Comparison of ENCODE assay signal across 10 mouse cellular contexts in the genomic region with DNA sequence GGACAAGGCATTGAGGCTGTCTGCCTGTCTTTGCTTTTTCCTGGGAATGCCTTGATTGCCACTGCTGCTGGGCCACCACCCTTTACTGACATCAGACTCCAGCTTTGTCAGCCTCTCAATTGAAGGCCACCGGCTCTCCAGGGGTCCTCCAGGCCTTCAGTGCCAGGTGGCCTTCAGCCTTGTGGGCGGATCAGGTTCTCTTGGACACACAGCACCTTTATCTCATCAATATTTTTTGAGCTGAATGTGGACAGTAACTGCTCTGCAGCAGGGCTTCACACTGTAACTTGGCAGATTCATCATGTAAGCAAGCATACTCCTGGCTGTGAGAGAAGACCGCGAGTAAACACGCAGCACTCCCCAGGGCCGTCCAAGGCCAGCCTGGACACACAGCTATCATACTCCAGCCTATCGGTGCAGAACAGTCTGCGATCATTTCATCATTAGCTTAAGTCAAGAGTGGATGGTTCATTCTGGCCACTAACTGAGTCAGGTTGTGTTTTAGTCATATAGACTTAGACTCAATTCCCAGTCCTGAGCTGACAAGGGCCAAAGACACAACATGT.
DNase-seq lines count a peak whose midpoint lies in the region; ATAC-seq and TF ChIP-seq lines count a peak whose summit lies in the region.
"Had no signal": no experiment of that assay in that cellular context is flagged by ENCODE, and none has a peak within 500 bp of the region (broad histone marks: within the 10 kb centered on the region; RNA-seq: fewer than 3 reads in every experiment).

No protein-coding gene starts in this region.

- no peak for DNase-seq in neural tube, embryonic 10.5 days (ENCODE audit: extremely low spot score, low spot score)
- DNase-seq in urinary bladder, postnatal 4 days (ENCODE audit: low spot score in 2 of 2), result no peak
- DNase-seq: cerebellum, postnatal 14 days; thymus, postnatal 14 days had no signal

- no peak overlapping the region for H3K9ac ChIP-seq in intestine, embryonic 15.5 days
- no peak overlapping the region for H3K9ac ChIP-seq in intestine, postnatal 0 days (ENCODE audit: low read depth, low read length)
- no peak overlapping the region for H3K9ac ChIP-seq in neural tube, embryonic 13.5 days
- H3K9ac ChIP-seq in heart, embryonic 13.5 days, result peak overlapping the region; percentile 47
- H3K9ac ChIP-seq in neural tube, embryonic 15.5 days (replicated peaks), result no peak overlapping the region
- H3K9ac ChIP-seq: lung, embryonic 14.5 days had no signal

- H3K27me3 ChIP-seq in intestine, embryonic 15.5 days (replicated peaks), result no peaks in the 10 kb centered on the region
- no peaks in the 10 kb centered on the region for H3K27me3 ChIP-seq in intestine, postnatal 0 days (replicated peaks; ENCODE audit: control insufficient read depth, insufficient read depth, low read length)
- no peaks in the 10 kb centered on the region for H3K27me3 ChIP-seq in neural tube, embryonic 13.5 days
- no peaks in the 10 kb centered on the region for H3K27me3 ChIP-seq in heart, embryonic 13.5 days (replicated peaks)
- no peaks in the 10 kb centered on the region for H3K27me3 ChIP-seq in neural tube, embryonic 15.5 days (replicated peaks)

- no peak overlapping the region for H3K4me3 ChIP-seq in intestine, embryonic 15.5 days (replicated peaks)
- H3K4me3 ChIP-seq in intestine, postnatal 0 days (ENCODE audit: low read depth, low read length), result no peak overlapping the region
- no peak overlapping the region for H3K4me3 ChIP-seq in neural tube, embryonic 13.5 days
- no peak overlapping the region for H3K4me3 ChIP-seq in heart, embryonic 13.5 days
- no peak overlapping the region for H3K4me3 ChIP-seq in neural tube, embryonic 15.5 days (replicated peaks)

- no peaks in the 10 kb centered on the region for H3K9me3 ChIP-seq in intestine, embryonic 15.5 days
- H3K9me3 ChIP-seq in intestine, postnatal 0 days (ENCODE audit: control insufficient read depth), result no peaks in the 10 kb centered on the region
- no peaks in the 10 kb centered on the region for H3K9me3 ChIP-seq in neural tube, embryonic 13.5 days
- no peaks in the 10 kb centered on the region for H3K9me3 ChIP-seq in heart, embryonic 13.5 days
- no peaks in the 10 kb centered on the region for H3K9me3 ChIP-seq in neural tube, embryonic 15.5 days (replicated peaks)

- no peak for ATAC-seq in intestine, embryonic 15.5 days
- ATAC-seq in intestine, postnatal 0 days, result no peak
- no peak for ATAC-seq in neural tube, embryonic 13.5 days (ENCODE audit: low read depth)
- no peak for ATAC-seq in heart, embryonic 13.5 days (ENCODE audit: extremely low read depth, insufficient number of reproducible peaks, low FRiP score, low TSS enrichment)
- no peak for ATAC-seq in neural tube, embryonic 15.5 days (ENCODE audit: low FRiP score)

- no peak overlapping the region for H3K4me2 ChIP-seq in intestine, embryonic 15.5 days (replicated peaks)
- H3K4me2 ChIP-seq in intestine, postnatal 0 days (replicated peaks; ENCODE audit: low read depth), result no peak overlapping the region
- no peak overlapping the region for H3K4me2 ChIP-seq in neural tube, embryonic 13.5 days
- H3K4me2 ChIP-seq in heart, embryonic 13.5 days, result no peak overlapping the region
- no peak overlapping the region for H3K4me2 ChIP-seq in neural tube, embryonic 15.5 days
- H3K4me2 ChIP-seq: lung, embryonic 14.5 days had no signal

- TF ChIP-seq CTCF in intestine, postnatal 0 days (IDR thresholded peaks at IDR 0.05; ENCODE audit: low read depth), result no peak

- peaks cover 3% of the 10 kb centered on the region; the same call in 1 of the 2 replicates for H3K4me1 ChIP-seq in intestine, embryonic 15.5 days (replicated peaks)
- no peaks in the 10 kb centered on the region for H3K4me1 ChIP-seq in intestine, postnatal 0 days (replicated peaks; ENCODE audit: control insufficient read depth, insufficient read depth, low read length)
- H3K4me1 ChIP-seq in neural tube, embryonic 13.5 days (replicated peaks), result peaks cover 30% of the 10 kb centered on the region
- H3K4me1 ChIP-seq in heart, embryonic 13.5 days, result peaks cover 47% of the 10 kb centered on the region
- H3K4me1 ChIP-seq in neural tube, embryonic 15.5 days, result peaks cover 24% of the 10 kb centered on the region

- H3K27ac ChIP-seq in intestine, embryonic 15.5 days, result peak overlapping the region; percentile 33; the same call in 1 of the 2 replicates
- no peak overlapping the region for H3K27ac ChIP-seq in intestine, postnatal 0 days (ENCODE audit: low read depth, low read length)
- H3K27ac ChIP-seq in neural tube, embryonic 13.5 days (replicated peaks), result peak overlapping the region; percentile 1; the same call in 1 of the 2 replicates
- H3K27ac ChIP-seq in heart, embryonic 13.5 days (replicated peaks), result peak overlapping the region; percentile 83
- H3K27ac ChIP-seq in neural tube, embryonic 15.5 days (replicated peaks), result 0 out of 2 replicates have a peak overlapping the region, but pooled peaks have one; percentile 19

- H3K36me3 ChIP-seq in intestine, embryonic 15.5 days, result no peaks in the 10 kb centered on the region
- H3K36me3 ChIP-seq in intestine, postnatal 0 days (ENCODE audit: control insufficient read depth, insufficient read depth), result no peaks in the 10 kb centered on the region
- no peaks in the 10 kb centered on the region for H3K36me3 ChIP-seq in neural tube, embryonic 13.5 days
- no peaks in the 10 kb centered on the region for H3K36me3 ChIP-seq in heart, embryonic 13.5 days
- no peaks in the 10 kb centered on the region for H3K36me3 ChIP-seq in neural tube, embryonic 15.5 days

- 70% methylated on average over 8 of the region's 8 CpGs for WGBS in intestine, embryonic 15.5 days
- WGBS in intestine, postnatal 0 days, result 70% methylated on average over 8 of the region's 8 CpGs
- WGBS in neural tube, embryonic 13.5 days, result 81% methylated on average over 8 of the region's 8 CpGs
- WGBS in heart, embryonic 13.5 days, result 87% methylated on average over 8 of the region's 8 CpGs
- 86% methylated on average over 8 of the region's 8 CpGs for WGBS in neural tube, embryonic 15.5 days
